In genomic region chr7:130298926-130299594, GRCm38 (mm10) we compare ENCODE assay signal across 17 mouse cellular contexts.
A peak's percentile ranks its signal among the peaks of the same experiment; 100 is the strongest.
DNase-seq lines count a peak whose midpoint lies in the region; ATAC-seq and TF ChIP-seq lines count a peak whose summit lies in the region.
"Had no signal": no experiment of that assay in that cellular context is flagged by ENCODE, and none has a peak within 500 bp of the region (broad histone marks: within the 10 kb centered on the region; RNA-seq: fewer than 3 reads in every experiment).

No protein-coding gene starts in this region.

- 56% methylated on average over 3 of the region's 3 CpGs for WGBS in kidney, embryonic 16.5 days
- WGBS in kidney, adult 2 months: 75% methylated on average over 3 of the region's 3 CpGs
- 29% methylated on average over 3 of the region's 3 CpGs for WGBS in embryonic facial prominence, embryonic 15.5 days
- WGBS in limb, embryonic 15.5 days: 46% methylated on average over 3 of the region's 3 CpGs
- 77% methylated on average over 3 of the region's 3 CpGs for WGBS in cerebellum, adult 2 months

- no peak for TF ChIP-seq POLR2A in kidney, adult 2 months (IDR thresholded peaks at IDR 0.05; ENCODE audit: low read depth, low read length)
- no peak for TF ChIP-seq POLR2A in cerebellum, adult 2 months (IDR thresholded peaks at IDR 0.05; ENCODE audit: borderline replicate concordance, insufficient read depth, low read length)

- 0 out of 2 replicates have a peak, but pooled peaks cover 5% of the 10 kb centered on the region for H3K4me1 ChIP-seq in kidney, embryonic 16.5 days (ENCODE audit: insufficient read depth, low read length)
- H3K4me1 ChIP-seq in kidney, adult 2 months (ENCODE audit: control insufficient read depth, insufficient read depth, low read length): no peaks in the 10 kb centered on the region
- peaks cover 30% of the 10 kb centered on the region for H3K4me1 ChIP-seq in embryonic facial prominence, embryonic 15.5 days
- H3K4me1 ChIP-seq in limb, embryonic 15.5 days: peaks cover 10% of the 10 kb centered on the region; the same call in 1 of the 2 replicates
- H3K4me1 ChIP-seq in cerebellum, adult 2 months (ENCODE audit: control insufficient read depth, insufficient read depth, low read length): no peaks in the 10 kb centered on the region

- no peak overlapping the region for H3K4me3 ChIP-seq in kidney, embryonic 16.5 days (ENCODE audit: low read length)
- H3K4me3 ChIP-seq in kidney, adult 2 months (ENCODE audit: insufficient read depth, low read depth, low read length): no peak overlapping the region
- H3K4me3 ChIP-seq in embryonic facial prominence, embryonic 15.5 days (replicated peaks): no peak overlapping the region
- H3K4me3 ChIP-seq in limb, embryonic 15.5 days: no peak overlapping the region
- no peak overlapping the region for H3K4me3 ChIP-seq in cerebellum, adult 2 months (replicated peaks; ENCODE audit: insufficient read depth, low read depth, low read length)
- H3K4me3 ChIP-seq: gastrocnemius, adult 2 months; midbrain, embryonic 10.5 days; myocyte had no signal

- no peak overlapping the region for H3K9ac ChIP-seq in kidney, embryonic 16.5 days (replicated peaks; ENCODE audit: low read length)
- no peak overlapping the region for H3K9ac ChIP-seq in embryonic facial prominence, embryonic 15.5 days
- no peak overlapping the region for H3K9ac ChIP-seq in limb, embryonic 15.5 days

- CTCF ChIA-PET in Patski (lab: Charles Lee): no interaction called here

- ATAC-seq in kidney, embryonic 16.5 days (ENCODE audit: low FRiP score, low TSS enrichment): peak; percentile 47; the same call in 1 of the 2 replicates
- ATAC-seq in Patski: peak; percentile 8
- peak; percentile 87 for ATAC-seq in embryonic facial prominence, embryonic 15.5 days (ENCODE audit: insufficient number of reproducible peaks, low FRiP score, low TSS enrichment, low read depth)
- peak; percentile 60; the same call in 1 of the 2 replicates for ATAC-seq in limb, embryonic 15.5 days (ENCODE audit: insufficient number of reproducible peaks, low FRiP score, low TSS enrichment, low read depth)
- ATAC-seq: lung, postnatal 0 days had no signal

- POLR2A ChIA-PET in Patski (lab: Charles Lee): interaction anchor here (0.8 kb wide), 1 partner anchor 20 kb away, joined by 7 read pairs; no protein-coding TSS in a partner anchor

- H3K36me3 ChIP-seq in kidney, embryonic 16.5 days (ENCODE audit: insufficient read depth, low read length): no peaks in the 10 kb centered on the region
- H3K36me3 ChIP-seq in kidney, adult 2 months (ENCODE audit: control insufficient read depth, insufficient read depth, low read length): no peaks in the 10 kb centered on the region
- no peaks in the 10 kb centered on the region for H3K36me3 ChIP-seq in embryonic facial prominence, embryonic 15.5 days
- no peaks in the 10 kb centered on the region for H3K36me3 ChIP-seq in limb, embryonic 15.5 days
- H3K36me3 ChIP-seq: midbrain, embryonic 10.5 days had no signal

- no peak overlapping the region for H3K27ac ChIP-seq in kidney, embryonic 16.5 days (ENCODE audit: low read length)
- no peak overlapping the region for H3K27ac ChIP-seq in kidney, adult 2 months (ENCODE audit: insufficient read depth, low read depth, low read length)
- peak overlapping the region; percentile 84 for H3K27ac ChIP-seq in embryonic facial prominence, embryonic 15.5 days (replicated peaks)
- peak overlapping the region; percentile 43; the same call in 1 of the 2 replicates for H3K27ac ChIP-seq in limb, embryonic 15.5 days
- no peak overlapping the region for H3K27ac ChIP-seq in cerebellum, adult 2 months (ENCODE audit: insufficient read depth, low read length)
- H3K27ac ChIP-seq: gastrocnemius, adult 2 months; midbrain, embryonic 10.5 days had no signal

- H3K27me3 ChIP-seq in kidney, embryonic 16.5 days (ENCODE audit: insufficient read depth, low read length): no peaks in the 10 kb centered on the region
- H3K27me3 ChIP-seq in kidney, adult 2 months (replicated peaks; ENCODE audit: control insufficient read depth, insufficient read depth, low read length): no peaks in the 10 kb centered on the region
- no peaks in the 10 kb centered on the region for H3K27me3 ChIP-seq in Patski
- no peaks in the 10 kb centered on the region for H3K27me3 ChIP-seq in embryonic facial prominence, embryonic 15.5 days
- no peaks in the 10 kb centered on the region for H3K27me3 ChIP-seq in limb, embryonic 15.5 days
- H3K27me3 ChIP-seq in cerebellum, adult 2 months (ENCODE audit: control insufficient read depth, insufficient read depth, low read length): no peaks in the 10 kb centered on the region; the same call in 1 of the 2 replicates

- H3K9me3 ChIP-seq in kidney, embryonic 16.5 days (ENCODE audit: low read length): no peaks in the 10 kb centered on the region
- H3K9me3 ChIP-seq in embryonic facial prominence, embryonic 15.5 days (replicated peaks): no peaks in the 10 kb centered on the region
- H3K9me3 ChIP-seq in limb, embryonic 15.5 days: no peaks in the 10 kb centered on the region
- H3K9me3 ChIP-seq: midbrain, embryonic 10.5 days had no signal

- in situ Hi-C loops in Patski (cut with MboI; ENCODE audit: low pct_unique_long_range_greater_than_20kb): no loop called here

- H3K4me2 ChIP-seq in kidney, embryonic 16.5 days (replicated peaks; ENCODE audit: low read depth, low read length): no peak overlapping the region
- no peak overlapping the region for H3K4me2 ChIP-seq in embryonic facial prominence, embryonic 15.5 days (replicated peaks)
- no peak overlapping the region for H3K4me2 ChIP-seq in limb, embryonic 15.5 days

- no peak for TF ChIP-seq CTCF in kidney, adult 2 months (conservative IDR thresholded peaks at IDR 0.05; ENCODE audit: insufficient read depth, insufficient read length, low read depth, low read length)
- no peak for TF ChIP-seq CTCF in Patski (IDR thresholded peaks at IDR 0.05)
- TF ChIP-seq CTCF in cerebellum, adult 2 months (IDR thresholded peaks at IDR 0.05; ENCODE audit: borderline replicate concordance, insufficient read depth, low read depth, low read length): no peak

- DNase-seq in kidney, adult 2 months: no peak
- DNase-seq in Patski (ENCODE audit: low read depth, low spot score): no peak
- no peak for DNase-seq in cerebellum, adult 2 months
- DNase-seq in frontal cortex, postnatal 25 days (ENCODE audit: low spot score in 2 of 2): no peak
- DNase-seq: adrenal gland, postnatal 10 days; cerebellum, postnatal 25 days; gastrocnemius, adult 2 months; heart, adult 18-20 months; heart, postnatal 36 days; kidney, postnatal 4 days; liver had no signal

Comparison
In these comparisons a context has a peak if more than half of its experiments do, and no peak if none do; other contexts are left out.
1. ATAC-seq: peak in every context shown above with its lines; median percentile 87 in embryonic facial prominence, embryonic 15.5 days; 60 in limb, embryonic 15.5 days; 47 in kidney, embryonic 16.5 days; 8 in Patski.
2. H3K27ac ChIP-seq: peak in embryonic facial prominence, embryonic 15.5 days (single experiment) and limb, embryonic 15.5 days (single experiment); none in kidney, embryonic 16.5 days (single experiment), kidney, adult 2 months (single experiment) and cerebellum, adult 2 months (single experiment).